Comparison of ENCODE assay signal across 22 mouse cellular contexts in genomic region chr9:14951072-14951471, GRCm38 (mm10). TPM values are rescaled to one million over a fixed set of nuclear protein-coding genes. Genes with fewer than 3 reads are reported as not detected.
"Had no signal": no experiment of that assay in that cellular context is flagged by ENCODE, and none has a peak within 500 bp of the region (broad histone marks: within the 10 kb centered on the region; RNA-seq: fewer than 3 reads in every experiment).

No protein-coding gene starts in this region.

- DNase-seq: kidney, adult 18-20 months; kidney, adult 9 months; kidney, postnatal 14 days; kidney, postnatal 4 days; left cerebral cortex, postnatal 4 days; liver, embryonic 13.5 days; lung, adult 2 months; lung, postnatal 14 days; lung, postnatal 4 days; midbrain, embryonic 14.5 days; right cerebral cortex, adult 18-20 months; right cerebral cortex, postnatal 14 days; right cerebral cortex, postnatal 4 days; thymus, adult 2 months; thymus, postnatal 14 days; thymus, postnatal 4 days had no signal

- H3K27ac ChIP-seq: limb, embryonic 13.5 days; liver, embryonic 13.5 days; neural tube, embryonic 13.5 days; stomach, postnatal 0 days had no signal

- H3K4me1 ChIP-seq: liver, embryonic 13.5 days had no signal

- H3K27me3 ChIP-seq: limb, embryonic 13.5 days; liver, embryonic 13.5 days; neural tube, embryonic 13.5 days had no signal

- H3K4me3 ChIP-seq: limb, embryonic 13.5 days; liver, embryonic 13.5 days; neural tube, embryonic 13.5 days had no signal

- H3K9ac ChIP-seq: limb, embryonic 13.5 days; liver, embryonic 13.5 days; neural tube, embryonic 13.5 days had no signal

- H3K4me2 ChIP-seq: limb, embryonic 13.5 days; liver, embryonic 13.5 days; neural tube, embryonic 13.5 days had no signal

- H3K36me3 ChIP-seq: limb, embryonic 13.5 days; liver, embryonic 13.5 days; neural tube, embryonic 13.5 days had no signal

- H3K9me3 ChIP-seq: limb, embryonic 13.5 days; liver, embryonic 13.5 days; neural tube, embryonic 13.5 days had no signal

RNA-seq across cellular contexts. Expression of gene Izumo1r, which starts 47.3 kb away (rescaled TPM):
- polyA plus RNA-seq: kidney, embryonic 16.5 days; liver, embryonic 13.5 days; liver, embryonic 16.5 days; midbrain, embryonic 14.5 days; neural tube, embryonic 13.5 days; stomach, embryonic 14.5 days; stomach, postnatal 0 days had no signal
